Mouse (Mus musculus) adrenal gland, postnatal 25 days (tissue): Measurements from ENCODE around the gene Ociad2. TPM values are rescaled to one million over a fixed set of nuclear protein-coding genes. Genes with fewer than 3 reads are reported as not detected.
A peak's percentile ranks its signal among the peaks of the same experiment; 100 is the strongest.
"Not testable (repeated sequence)": the region's sequence is repeated elsewhere in the genome, so short reads cannot be mapped to it uniquely, and the experiment has no call there.

Experiments
- DNase-seq: peaks from one replicate; pipeline ENCODE4 v3.0.0; 2021; ENCODE audit warnings: mixed read lengths
- total RNA-seq: library from RNA; stranded (reverse); gene quantifications from 2 replicates; pipeline ENCODE4 v1.2.3, GENCODE M21; 2021

Gene Ociad2
- total RNA-seq, 1 experiment from 2014 or later = 17.4 TPM

DNA sequence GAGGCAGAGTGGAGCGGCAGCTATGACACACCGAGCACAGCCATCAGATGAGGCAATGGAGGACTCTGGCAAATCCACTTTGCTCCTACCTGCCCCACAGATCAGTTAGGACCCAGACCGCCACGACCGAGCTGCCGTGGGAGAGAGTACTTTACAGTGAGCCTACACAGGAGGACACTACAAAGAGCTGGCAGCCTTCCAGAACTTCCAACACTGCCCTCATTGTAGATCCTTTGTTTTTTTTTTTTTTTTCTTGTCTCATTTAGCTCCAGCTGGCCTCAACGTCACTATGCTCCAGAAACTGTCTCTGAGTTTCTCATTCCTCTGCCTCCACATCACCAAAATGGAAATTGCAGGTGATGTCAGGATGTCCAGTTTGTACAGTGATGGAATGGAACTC is 12.7 kb upstream of the Ociad2 start:
- DNase-seq = no peak

DNA sequence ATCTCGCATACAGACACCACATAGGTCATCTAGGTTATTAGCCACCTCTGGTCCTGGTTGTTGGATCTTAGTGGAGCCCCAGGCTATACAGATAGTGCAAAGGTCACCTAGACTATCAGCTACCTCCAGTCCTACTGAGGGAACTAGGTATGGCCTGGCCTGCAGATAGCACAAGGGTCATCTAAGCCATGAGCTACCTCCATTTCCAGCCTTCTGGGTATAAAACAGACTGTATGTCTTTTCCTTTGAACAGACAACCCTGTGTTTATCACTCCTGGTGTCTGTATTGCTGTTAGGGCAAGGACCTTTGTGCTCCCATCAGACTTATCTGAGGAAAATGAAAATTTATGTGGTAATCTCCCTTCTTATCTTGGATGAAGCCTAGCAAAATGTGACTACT is 11.0 kb upstream of the Ociad2 start:
- DNase-seq = no peak

DNA sequence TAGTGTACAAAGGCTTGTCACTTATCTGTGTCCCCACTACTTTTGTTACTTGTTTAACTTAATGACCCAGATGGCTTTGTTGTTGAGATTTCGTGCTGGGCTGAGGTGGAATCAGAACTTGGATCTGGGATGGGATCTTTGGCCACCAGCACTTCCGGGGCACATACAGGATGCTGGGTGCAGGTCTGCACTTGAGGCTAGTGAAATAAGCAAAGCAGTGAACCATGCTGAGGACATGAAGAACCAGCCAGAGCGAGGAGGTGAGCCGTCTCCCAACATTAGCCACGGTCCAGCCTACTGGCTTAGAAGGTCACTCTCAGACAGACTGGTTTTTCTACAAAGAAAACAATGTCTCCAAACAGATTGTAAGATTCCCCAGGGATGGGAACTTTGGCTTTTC is 8.7 kb upstream of the Ociad2 start:
- no peak for DNase-seq

DNA sequence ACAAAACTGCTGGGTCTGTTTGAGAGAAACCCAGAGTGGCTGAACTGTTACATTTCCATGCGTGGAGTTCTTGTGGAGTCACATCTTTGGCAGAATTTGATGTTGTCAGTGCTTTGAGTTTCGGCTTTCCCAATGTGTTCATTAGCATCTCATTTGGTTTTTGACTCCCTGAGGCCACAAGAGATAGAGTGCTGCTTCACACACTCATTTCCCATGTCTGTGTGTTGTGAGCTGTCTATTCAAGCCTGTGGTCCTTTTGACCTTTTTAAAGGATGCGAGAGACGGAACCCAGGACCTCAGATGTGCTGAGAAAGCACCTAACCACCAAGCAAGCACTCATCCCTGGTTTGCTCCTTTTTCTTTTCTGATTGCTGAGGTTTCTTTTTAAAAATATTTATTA is 4.4 kb upstream of the Ociad2 start:
- no peak for DNase-seq

DNA sequence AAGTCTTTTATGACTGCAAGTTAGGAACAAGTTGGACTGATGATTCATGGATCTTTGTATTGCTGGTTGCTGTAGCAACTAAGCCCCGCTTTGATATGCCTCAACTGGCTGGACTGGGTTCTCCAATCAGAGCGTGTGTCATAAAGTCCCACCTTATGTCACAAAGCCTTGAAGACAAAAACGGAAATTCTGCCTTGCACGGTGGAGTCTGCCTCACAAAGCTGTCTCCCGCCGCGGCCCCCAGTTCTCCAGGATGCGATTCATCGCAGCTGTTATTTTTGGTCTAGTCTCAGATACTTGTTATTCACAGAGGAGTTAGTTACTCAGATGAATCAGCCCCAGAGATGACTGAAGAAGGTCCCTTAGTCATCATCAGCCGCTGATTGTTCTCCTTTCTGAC is 3.5 kb upstream of the Ociad2 start:
- DNase-seq = peak; percentile 56

DNA sequence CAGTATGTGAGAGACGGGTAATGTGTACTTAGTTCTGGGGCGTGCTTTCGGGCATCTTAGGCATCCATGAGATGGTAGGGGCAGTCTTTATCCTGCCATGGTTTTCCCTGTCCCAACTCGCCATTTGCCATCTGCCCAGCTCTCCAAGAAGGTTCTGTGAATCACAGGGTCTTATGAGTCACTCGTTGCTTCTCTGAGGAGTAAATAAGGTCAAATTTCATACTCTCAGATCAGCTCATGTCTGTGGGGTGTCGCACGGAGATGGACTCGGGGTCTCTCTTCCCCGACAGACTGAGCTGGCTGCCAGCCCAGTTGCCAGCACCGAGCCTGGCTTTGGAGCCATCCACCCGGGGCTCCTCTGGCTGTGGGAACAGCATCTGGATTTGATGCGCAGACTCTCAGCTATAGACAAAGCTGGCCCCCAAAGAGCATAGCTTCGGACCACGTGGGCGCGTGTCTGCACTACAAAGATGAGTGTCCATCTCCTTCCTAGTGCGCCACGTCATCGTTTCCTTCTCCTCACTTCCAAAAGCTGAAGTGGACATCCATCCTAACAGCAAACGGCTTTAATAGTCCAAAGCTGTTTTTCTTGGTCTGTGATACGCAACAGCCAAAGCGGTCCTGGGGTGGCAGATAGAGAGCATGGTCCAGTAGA is 2.0 kb upstream of the Ociad2 start:
- no peak for DNase-seq

DNA sequence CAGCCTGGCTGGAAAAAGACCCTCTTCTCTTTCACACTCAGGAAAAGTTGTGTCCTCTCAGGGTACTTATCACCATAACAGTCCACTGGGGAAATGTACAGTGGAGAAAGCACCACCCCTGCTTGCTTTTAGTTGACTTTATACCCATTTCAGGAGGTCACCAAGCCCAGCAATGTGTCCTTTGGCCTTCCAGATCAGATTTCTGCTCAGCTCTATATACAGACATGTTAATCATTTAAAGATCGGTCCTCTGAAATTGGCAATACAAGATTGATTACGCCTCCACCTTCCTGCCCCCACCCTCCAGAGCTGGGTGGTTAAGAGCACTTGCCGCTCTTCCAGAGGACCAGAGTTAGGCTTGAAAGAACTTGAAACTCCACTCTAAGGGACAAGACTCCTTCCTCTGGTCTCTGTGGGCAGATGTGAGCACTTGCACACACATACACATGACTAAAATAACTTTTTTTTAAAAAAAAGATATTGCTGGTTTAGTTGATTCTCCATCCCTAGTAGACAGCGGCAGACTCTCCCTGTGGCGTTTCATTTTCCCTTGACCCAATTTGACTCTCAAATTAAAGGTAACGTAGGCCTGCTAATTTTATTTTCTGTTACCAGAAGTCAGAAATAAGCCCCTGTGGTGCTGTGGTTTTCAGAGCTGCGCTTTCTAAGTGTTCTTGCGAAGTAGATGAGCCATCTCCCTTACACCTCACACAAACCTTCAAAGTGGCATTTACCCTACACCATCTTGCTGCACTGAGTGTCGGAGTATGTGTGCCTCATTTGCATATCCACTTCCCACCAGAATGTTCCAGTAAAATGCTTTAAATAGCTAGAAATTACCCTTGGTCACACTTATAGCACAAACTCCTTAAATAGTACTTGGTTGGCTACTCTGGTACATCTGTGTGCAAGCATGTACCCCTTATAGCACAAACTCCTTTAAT is 777 bp downstream of the Ociad2 start:
- DNase-seq = no peak

DNA sequence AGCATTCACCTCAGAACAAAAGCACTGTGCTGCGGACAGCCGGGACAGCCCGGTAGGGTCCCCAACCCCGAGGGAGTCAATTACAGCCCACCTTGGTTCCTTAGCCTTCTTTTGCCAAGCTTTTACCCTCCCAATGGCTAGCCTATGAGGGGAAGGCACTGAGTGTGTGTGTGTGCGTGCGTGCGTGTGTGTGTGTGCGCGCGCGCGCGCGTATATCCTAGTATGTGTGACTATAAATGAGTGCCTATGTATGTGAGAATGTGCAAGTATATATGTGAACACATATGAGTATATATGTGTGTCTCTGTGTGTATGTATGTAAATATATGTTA is 2.0 kb downstream of the Ociad2 start:
- no peak for DNase-seq

DNA sequence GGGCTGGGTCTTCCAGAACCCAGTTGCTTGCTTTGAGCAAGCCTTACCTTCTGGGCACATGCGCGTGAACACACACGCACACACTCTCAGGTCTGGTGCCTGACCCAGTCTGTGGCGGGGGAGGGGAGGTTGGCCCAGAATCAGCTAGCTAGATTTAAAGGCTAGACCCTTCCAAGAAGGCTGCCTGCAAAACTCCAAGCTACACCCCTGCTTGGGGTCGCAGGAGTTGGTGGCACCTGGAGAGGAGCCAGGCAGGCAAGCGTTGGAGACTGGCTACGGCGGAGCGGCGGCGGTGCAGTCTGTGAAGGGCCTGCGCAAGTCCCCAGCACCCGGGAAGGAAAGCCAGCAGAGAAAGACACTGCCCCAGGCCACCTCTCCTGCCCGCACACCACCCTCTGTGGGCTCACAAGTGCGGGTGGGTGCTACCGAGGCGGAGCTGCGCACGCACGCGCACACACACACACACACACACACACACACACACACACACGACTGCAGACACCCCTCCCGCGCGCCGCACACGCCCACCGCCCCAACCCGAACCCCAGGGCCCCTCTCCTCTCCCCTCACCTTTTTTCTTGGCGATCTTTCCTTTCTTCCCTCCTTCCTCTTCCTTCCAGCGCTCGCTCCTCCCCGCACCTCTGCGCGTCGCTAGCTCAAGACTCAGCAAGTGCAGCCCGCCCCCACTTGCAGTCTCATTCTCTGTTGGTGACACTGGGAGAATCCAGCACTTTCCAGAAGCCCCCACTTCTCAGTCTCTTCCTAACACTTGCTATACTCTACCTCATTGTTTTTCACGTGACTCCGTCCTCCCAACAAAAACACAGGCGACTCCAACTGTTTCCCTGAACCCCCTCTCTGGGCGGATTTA is 2.6 kb downstream of the Ociad2 start:
- peak; percentile 51 for DNase-seq

DNA sequence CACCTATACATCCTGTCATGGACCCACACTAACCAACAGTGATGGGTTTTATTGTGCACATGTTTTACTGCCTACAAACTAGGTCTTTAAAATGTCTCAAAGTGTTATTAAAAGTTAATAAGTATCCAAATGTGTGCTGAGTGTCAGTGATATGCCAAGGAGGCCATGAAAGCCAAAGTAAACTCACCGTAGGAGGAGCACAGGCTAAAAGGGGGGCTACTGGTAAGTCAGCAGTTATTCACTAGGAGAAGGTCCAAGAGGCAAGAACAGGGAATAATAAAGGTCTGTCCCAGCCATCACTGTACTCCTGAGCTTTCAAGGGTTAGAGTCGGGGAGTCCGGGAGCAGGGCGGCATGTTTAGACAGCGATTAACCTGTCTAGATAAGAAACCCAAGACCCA is 4.4 kb downstream of the Ociad2 start:
- no peak for DNase-seq

DNA sequence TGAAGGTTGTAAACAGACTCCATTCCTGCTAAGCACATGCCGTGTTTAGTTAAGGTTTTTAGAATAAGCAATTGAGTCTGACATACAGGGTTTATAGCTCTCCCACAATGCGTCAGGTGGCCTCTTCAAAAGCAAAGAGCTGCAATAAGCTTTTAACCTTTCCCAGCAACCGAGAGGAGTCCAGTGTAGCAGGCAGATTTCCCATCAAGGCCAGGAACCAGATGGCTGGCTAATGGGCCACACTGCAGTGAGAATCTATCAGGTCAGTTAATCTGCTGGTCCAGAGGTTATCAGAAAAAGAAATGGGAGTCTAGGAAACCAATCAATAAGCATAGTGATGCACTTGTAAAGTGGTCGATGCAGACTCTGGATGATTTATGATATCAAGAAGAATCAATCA is 9.8 kb downstream of the Ociad2 start:
- no peak for DNase-seq

DNA sequence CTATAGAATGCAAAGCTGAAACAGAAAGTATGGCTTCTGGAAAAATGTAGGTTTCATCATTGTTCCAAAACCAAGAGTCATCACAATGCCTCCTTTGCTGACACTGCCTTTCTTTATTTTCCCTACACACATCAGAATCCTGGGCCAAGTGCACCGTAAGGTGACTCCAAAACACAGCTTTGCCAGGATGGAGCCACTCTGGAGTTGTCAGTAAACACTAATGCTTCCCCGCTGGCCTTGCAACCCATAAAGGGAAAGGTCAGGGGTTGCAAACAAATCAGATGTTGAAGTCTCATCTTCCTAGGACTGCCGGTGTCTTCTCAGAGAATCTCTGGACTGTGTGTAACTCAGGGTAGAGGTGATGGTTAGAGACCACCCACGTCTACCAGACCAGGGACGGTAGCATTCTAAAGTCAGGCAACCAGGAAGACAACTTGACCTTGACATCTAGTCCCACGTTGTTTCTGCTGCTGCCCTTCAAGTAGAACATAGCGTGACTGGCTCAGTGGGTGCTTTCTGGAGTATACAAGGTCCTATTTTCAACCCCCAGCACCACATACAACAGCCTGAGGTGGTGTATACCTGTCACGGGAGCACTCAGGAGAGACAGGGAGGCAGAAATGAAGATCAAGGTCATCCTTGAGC is 16.2 kb downstream of the Ociad2 start:
- no peak for DNase-seq

DNA sequence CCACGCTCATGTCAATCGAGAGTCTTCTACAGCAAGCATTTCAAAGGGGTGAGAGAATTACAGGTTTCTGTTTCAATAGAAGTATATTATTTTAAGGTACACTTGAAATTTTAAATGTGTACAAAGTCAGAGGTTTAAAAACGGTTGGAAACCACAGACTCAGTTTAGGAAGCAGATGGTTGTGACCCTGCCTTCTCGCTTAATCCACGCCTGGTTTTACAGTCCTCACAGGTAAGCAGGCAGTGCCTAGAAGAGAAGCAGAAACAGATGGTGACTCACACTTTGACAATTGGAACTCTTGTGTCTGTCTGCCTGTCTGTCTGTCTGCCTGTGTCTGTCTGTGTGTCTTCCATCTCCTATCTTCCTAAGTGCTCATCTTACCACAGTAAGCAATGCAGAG is 17.2 kb downstream of the Ociad2 start:
- no peak for DNase-seq

DNA sequence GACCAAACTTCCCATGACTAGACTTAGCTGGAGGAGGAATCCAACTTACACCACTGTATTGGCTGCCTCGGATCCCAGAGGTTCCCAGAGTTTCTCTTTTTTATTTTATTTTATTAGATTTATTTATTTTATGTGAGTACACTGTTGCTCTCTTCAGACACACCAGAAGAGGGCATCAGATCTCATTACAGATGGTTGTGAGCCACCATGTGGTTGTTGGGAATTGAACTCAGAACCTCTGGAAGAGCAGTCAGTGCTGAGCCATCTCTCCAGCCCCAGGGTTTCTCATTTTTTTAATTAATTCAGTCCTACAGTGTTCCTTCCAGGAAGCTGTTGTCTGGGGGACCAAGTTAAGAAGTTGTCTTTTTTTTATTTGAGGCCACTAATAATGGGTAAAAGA is 18.1 kb downstream of the Ociad2 start:
- DNase-seq = not testable (repeated sequence)

DNA sequence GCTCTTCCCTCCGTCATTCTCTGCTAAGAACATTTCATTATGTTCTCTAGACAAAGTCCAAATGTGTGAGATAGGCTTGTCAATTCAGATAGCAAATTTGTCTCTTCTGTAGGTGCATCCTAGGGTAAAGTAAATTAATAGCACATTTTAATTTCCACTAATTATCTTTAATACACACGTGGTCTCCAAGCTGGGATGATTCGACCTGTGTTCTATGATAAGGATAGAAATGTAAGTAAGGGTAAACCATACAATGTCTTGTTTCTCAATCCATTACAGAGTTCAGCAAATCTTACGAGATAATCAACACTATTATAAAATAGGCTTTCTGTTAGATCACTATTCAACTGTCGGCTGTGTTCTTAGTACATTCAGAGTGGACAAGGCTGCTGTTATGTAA is 21.5 kb downstream of the Ociad2 start:
- no peak for DNase-seq

DNA sequence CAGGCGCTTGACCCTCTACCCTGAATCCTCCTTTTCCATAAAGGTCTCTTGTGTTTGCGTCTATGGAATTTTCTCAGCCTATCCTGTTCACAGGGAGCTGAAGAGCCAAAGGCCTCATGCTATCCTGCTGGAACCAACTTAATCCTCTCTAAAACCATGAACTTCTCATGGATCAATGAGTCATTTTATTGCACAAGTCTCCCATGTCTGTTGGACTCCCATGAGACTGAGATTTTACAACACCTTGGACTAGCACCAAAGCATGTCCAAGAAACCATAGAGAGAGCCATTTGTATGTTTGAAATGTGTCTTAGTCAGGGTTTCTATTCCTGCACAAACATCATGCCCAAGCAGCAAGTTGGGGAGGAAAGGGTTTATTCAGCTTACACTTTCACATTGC is 26.2 kb downstream of the Ociad2 start:
- no peak for DNase-seq

DNA sequence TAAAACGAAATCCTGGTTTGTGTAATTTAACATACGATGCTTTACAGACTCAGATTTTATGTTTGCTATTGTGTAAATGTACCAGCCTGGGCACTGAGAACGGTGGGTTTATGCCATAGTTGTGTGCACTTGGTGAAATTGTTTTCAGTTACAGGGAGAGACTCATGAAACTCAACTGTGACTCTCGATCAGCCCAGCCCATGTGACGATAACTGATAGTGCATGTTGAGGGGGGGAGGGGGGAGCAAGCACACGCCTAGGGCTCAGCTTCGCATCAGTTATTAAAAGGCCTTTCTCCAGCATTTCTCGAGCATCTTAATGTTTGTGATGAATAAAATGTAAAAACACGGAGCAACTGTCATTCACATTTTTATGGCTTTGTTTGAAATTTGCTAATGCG is 27.2 kb downstream of the Ociad2 start:
- DNase-seq = no peak

DNA sequence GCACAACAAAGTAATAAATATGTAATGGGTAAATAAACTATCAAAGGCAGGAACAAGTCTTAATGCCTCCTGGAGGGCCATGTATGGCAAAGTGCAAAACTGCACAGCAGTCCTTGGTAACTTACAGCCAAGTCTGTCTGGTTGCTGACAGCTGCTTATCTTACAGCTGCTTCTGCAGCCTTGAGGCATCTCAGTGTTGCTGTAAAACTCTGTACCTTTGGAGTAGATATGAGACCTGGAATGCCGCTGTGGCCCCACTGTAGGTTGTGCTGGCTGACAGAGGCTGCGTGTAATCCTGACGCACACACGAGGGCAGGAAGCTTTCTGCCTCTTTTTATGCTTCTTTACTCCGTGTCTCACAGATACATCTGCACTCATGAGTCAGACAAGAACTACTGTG is 29.4 kb downstream of the Ociad2 start:
- no peak for DNase-seq

DNA sequence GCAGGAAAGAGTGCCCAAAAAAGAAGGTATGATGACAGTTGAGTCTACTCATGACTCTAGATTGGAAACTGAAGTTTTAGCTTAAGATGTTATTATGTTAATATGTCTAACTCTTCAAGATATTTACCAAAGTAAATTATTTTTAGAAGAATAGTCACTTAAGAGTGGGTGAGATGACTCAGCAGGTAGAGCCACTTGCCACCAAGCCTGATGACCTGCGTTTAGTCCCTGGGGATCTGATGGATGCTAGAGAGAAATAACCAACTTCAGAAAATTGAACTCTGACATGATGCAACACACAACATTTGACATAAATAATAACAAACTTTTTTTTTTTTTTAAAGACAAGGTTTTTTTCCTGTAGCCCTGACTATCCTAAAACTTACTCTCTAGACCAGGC is 30.4 kb downstream of the Ociad2 start:
- DNase-seq = no peak

DNA sequence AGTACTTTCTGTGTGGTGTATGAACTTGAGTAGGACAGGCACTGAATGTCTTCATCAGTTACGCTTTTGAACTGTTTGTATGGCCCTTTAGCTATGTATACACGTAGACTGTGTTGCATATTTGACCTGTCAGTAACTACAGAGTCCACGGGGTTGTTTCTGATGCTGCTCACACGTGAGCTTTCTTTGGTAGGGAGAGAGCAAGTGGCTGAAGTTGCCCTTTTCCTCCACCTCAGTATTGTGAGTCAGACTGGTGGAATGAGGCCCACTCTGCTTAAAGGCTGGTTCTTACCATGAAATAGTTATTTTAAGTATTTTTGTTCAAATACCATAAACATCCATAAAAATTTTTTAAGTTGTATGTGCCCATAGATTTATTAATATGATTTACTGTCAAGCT is 31.3 kb downstream of the Ociad2 start:
- DNase-seq = no peak

DNA sequence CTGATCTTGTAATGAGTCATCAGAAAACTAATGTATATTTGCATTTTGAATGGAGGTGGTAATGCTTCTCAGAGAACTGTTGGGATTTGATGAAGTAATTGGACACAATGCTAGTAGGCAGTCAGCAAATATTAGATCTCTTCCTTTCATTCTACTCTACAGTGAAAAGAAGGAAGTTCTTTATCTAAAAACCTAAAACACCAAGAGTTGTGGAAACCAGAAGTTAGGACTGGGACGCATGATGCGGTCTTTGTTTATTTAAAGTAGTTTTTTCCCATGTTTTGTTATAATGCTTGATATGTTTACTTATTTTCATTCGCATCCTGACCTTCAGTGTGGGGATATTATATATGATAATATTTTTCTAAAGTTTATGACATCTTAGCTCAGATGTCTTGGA is 33.5 kb downstream of the Ociad2 start:
- no peak for DNase-seq

DNA sequence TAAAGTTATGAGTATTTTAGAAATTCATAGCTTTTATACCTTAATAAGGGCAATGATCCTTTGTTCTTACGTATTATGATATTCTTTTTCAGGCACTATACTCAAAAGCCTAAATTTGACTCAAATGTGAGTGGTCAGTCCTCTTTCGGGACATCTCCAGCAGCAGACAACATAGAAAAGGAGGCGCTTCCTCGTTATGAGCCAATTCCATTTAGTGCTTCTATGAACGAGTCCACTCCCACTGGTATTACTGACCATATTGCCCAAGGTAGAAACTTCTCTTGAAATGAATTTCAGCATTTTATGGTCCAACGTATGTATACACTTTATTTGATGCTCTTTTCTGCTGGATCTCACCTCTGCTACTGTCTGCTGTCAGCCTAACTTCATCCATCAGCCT is 34.3 kb downstream of the Ociad2 start:
- DNase-seq = no peak

DNA sequence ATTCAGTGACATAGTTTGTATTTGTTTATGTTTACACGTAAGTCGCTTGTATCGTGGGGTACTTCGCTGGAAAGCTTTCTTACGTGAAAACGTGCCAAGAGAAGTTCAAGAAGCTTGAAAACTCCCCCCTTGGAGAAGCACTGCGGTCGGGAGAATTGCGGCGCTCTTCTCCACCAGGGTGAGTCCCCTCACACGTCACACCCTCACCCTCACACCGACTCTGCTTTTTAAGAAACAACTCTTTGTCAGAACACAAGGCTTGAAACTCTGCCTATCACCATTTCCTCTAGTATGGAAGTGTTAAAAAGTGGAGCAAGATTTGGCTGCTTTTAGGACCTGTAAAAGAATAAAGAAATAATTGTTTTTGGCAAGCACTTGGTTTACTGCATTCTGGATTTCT is 36.3 kb downstream of the Ociad2 start:
- no peak for DNase-seq
